ENCODE assay signal across 11 mouse cellular contexts in the genomic region with DNA sequence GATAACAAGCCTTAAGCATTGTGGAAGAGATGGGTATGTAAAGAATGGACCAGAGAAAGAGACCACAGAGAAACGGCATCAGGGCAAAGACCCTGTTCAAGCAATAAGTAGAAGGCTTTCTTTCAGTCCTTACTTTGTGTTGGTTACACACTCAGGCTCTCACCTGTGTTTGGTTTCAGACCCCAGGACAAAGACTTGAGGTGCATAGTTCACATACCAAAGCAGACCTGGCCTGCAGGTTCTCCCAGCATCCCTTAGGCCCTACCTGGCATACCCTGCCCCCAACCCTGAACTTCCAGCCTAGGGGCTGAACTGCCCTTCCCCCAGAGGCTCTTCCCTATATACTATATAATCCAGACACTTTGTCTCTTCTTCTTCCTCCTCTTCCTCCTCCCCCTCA.
"Had no signal": no experiment of that assay in that cellular context is flagged by ENCODE, and none has a peak within 500 bp of the region (broad histone marks: within the 10 kb centered on the region; RNA-seq: fewer than 3 reads in every experiment).

No protein-coding gene starts in this region.

- H3K27me3 ChIP-seq: limb, embryonic 13.5 days; liver, embryonic 15.5 days; midbrain, embryonic 12.5 days; stomach, embryonic 15.5 days had no signal

- H3K4me3 ChIP-seq: limb, embryonic 13.5 days; liver, embryonic 15.5 days; midbrain, embryonic 12.5 days; stomach, embryonic 15.5 days had no signal

- H3K36me3 ChIP-seq: limb, embryonic 13.5 days; liver, embryonic 15.5 days; midbrain, embryonic 12.5 days; stomach, embryonic 15.5 days had no signal

- H3K4me1 ChIP-seq: liver, embryonic 15.5 days; midbrain, embryonic 12.5 days; stomach, embryonic 15.5 days had no signal

- DNase-seq: kidney, adult 11 months; kidney, adult 9 months; kidney, postnatal 10 days; left cerebral cortex, postnatal 4 days; right cerebral cortex, postnatal 14 days; thymus, adult 2 months; thymus, postnatal 25 days had no signal

- H3K4me2 ChIP-seq: limb, embryonic 13.5 days; liver, embryonic 15.5 days; midbrain, embryonic 12.5 days; stomach, embryonic 15.5 days had no signal

- H3K9me3 ChIP-seq: limb, embryonic 13.5 days; liver, embryonic 15.5 days; midbrain, embryonic 12.5 days; stomach, embryonic 15.5 days had no signal

- H3K9ac ChIP-seq: limb, embryonic 13.5 days; liver, embryonic 15.5 days; midbrain, embryonic 12.5 days; stomach, embryonic 15.5 days had no signal

- H3K27ac ChIP-seq: limb, embryonic 13.5 days; liver, embryonic 15.5 days; midbrain, embryonic 12.5 days; stomach, embryonic 15.5 days had no signal
